Mouse (Mus musculus) lung, adult 2 months (tissue): ENCODE measurements around the gene 1500009C09Rik. TPM values are rescaled to one million over a fixed set of nuclear protein-coding genes. Genes with fewer than 3 reads are reported as not detected.

Experiments used
- DNase-seq: peaks from one replicate; pipeline ENCODE4 v3.0.0; 2022
- H3K4me1 ChIP-seq: fragments of 200-500 bp; 2 replicates; pipeline ENCODE4 v1.6.1; 2011; ENCODE audit warnings: low read length; ENCODE audit not compliant: control insufficient read depth, insufficient read depth
- H3K4me3 ChIP-seq: fragments of 200-500 bp; replicated peaks from 2 replicates; pipeline ENCODE3; 2011; ENCODE audit warnings: low read depth, mild to moderate bottlenecking, control low read depth, low read length; ENCODE audit errors: extremely low read depth
- CTCF ChIP-seq: fragments of 200-500 bp; IDR thresholded peaks from 2 replicates; pipeline ENCODE4 v1.5.1; 2011; ENCODE audit warnings: mild to moderate bottlenecking, low read length, control low read depth; ENCODE audit not compliant: insufficient read depth
- POLR2A ChIP-seq: fragments of 200-500 bp; IDR thresholded peaks from 2 replicates; pipeline ENCODE4 v1.6.1; 2011; ENCODE audit warnings: low read depth, mild to moderate bottlenecking, control low read depth, low read length, borderline replicate concordance; ENCODE audit errors: extremely low read depth
- WGBS: fragments of 180-500 bp; shearing (Covaris S2); methylation state at CpG from one replicate; pipeline ENCODE4 v1.1.7; 2018; 5-methylcytosine and 5-hydroxymethylcytosine counted together
- polyA plus RNA-seq: library from polyadenylated mRNA; depleted of rRNA; stranded (reverse); fragments of >200 nt; gene quantifications from 2 replicates; pipeline ENCODE4 v1.2.3, GENCODE M21; 2012

The 1500009C09Rik gene
- polyA plus RNA-seq, 1 experiment = not detected

DNA sequence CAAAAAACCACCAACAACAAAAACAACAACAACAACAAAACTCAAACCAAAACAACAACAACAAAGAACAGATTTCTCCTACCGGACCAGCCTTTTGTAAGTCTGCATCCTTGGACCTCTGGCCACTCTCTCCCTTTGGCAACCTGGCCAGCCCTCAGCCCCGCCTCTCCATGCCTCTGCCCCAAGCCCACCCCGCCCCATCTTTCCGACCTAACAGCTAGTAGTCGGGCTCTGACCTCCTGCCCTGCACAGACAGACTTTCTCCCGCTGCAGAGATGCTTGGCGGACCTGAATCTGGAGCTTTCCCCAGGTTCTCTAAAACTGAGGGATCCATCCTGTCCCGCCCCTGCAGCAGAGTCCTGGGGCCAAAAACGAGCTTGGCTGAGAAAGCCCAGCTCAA is 34.2 kb upstream of the 1500009C09Rik start:
- 48% methylated on average over 9 of the region's 9 CpGs for WGBS
- Histone ChIP-seq H3K4me1 (no peaks in the 10 kb centered on the region), H3K4me3 (no peak overlapping the region)
- TF ChIP-seq POLR2A = no peak
- no peak for TF ChIP-seq CTCF
- DNase-seq = no peak

DNA sequence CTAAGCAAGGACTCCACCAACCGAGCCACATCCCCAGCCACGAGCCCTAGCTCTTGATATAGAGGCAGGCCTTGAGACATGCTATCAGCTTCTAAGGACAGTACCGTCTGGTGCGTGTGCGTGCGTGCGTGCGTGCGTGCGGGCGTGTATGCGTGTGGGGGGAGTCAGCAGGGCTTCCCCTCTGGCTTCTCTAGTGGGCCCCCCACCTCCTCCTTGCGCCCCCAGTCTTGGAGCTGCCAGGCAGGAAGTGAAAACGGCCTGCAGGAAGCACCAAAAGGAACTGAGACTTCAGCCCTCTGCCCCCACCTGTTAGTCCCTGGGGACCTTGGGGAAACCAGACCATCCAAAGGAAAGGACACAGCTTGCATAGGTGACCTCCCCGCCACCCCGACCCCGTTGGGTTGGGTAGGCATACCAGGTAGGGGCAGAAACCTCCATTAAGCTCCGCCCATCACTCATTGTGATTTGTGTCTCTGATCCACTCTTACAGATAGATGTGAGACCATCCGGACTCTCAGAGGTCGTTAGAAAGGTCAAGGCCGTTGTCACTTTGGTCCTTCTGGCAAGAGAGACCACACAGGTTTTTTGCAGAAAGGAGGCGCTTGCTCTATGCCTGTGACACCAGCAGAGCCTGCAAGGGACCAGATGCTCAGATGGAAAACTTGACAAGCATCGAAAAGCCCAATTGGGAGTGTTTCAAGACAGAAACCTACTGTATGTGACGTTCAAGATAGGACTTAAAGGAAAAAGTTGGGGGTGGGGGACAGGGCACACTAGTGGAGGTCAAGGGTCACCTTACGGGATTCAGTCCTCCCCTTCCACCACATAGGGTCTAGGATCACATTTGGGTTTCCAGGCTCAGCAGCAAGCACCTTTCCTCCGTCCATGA is 33.2 kb upstream of the 1500009C09Rik start:
- 60% methylated on average over 26 of the region's 26 CpGs for WGBS
- TF ChIP-seq POLR2A = no peak
- TF ChIP-seq CTCF = no peak
- DNase-seq = no peak
- no peaks in the 10 kb centered on the region for H3K4me1 ChIP-seq
- H3K4me3 ChIP-seq = no peak overlapping the region

DNA sequence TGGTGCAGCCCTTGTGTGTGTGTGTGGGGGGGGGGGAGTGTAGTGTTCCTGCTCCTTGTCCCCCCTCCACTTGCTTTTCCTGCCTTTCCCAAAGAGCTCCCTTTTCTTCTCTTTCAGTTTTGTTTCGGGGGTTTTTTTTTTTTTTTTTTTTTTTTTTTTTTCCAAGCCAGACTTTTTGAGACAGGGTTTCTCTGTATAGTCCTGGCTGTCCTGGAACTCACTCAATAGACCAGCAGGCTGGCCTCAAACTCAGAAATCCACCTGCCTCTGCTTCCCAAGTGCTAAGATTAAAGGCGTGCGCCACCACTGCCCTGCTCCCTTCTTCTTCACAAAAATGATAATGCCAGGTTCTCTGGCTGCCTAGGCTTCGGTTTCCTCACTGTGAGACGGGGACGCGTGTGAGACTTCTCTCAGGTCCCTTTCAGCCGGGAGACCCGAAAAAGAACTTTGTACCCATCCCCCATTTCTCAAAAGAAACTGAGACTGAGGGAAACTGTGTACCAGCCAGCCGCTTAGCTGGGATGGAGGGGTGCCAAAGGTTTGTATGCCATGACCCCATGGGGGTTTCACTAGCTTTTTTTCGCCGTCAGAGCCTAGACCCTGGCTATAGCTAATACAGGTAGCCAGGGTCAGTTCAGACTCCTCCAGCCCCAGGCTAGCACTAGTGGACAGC is 32.1 kb upstream of the 1500009C09Rik start:
- H3K4me1 ChIP-seq = no peaks in the 10 kb centered on the region
- WGBS = 72% methylated on average over 11 of the region's 12 CpGs

DNA sequence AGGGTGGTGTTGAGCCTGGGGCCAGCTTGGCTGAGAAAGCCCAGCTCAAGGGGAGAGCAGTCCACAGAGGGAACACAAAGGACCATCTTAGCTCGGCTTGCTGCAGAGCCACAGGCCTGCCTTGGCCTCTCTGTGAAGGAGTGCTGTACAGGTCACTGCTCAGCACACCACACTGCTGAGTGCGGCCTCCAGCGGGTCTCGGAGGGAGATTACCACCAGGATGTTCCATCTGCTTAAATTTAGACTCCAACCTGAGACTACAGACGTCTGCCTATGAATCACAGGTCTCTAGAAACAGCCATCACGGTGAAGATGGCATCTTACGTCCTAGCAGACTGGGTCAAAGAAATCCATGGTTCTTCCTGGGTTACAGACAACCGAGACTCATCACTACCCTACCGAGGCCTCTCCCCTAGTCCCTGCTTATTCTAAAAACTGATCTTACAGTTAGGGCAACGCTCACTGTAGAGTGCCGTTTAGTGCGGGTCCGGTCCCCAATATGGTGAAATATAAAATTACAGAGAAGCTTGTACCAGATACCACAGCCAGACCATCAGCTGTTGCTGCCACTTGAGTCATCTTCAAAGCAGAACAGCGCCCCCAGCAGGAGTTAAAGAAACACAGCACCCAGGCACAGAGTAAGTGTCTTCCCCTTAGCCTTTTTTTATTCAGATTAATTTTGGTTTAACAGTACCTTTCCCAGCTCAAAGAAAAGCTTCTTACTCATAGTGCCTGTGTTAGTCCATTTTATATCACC is 30.9 kb upstream of the 1500009C09Rik start:
- Histone ChIP-seq H3K4me1 (no peaks in the 10 kb centered on the region), H3K4me3 (no peak overlapping the region)
- WGBS = 72% methylated on average over 14 of the region's 14 CpGs
- TF ChIP-seq POLR2A (no peak), CTCF (no peak)
- DNase-seq = no peak

More for the DNA sequence above, 32.1 kb upstream of the 1500009C09Rik start:
- no peak for TF ChIP-seq POLR2A
- TF ChIP-seq CTCF = no peak
- DNase-seq = no peak
- H3K4me3 ChIP-seq = no peak overlapping the region

DNA sequence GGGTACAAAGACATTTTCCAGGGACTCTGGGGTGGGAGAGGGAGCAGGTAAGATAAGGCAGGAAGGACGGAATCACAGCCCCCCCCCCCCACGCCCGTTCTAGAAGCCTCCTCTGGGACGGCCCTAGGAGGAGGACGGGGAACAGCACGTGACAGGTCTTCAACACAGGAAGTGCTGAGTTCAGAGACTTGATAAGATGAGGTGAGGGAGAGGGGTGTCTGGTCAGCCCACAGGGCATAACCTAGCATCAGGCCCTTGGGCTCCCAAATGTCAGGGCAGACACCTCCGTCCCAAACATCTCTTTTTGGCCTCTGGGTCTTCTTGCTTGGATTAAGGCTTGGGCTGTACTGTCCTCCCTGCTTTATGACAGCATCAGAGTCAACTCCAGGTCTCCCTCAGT is 28.9 kb upstream of the 1500009C09Rik start:
- Histone ChIP-seq H3K4me1 (no peaks in the 10 kb centered on the region), H3K4me3 (no peak overlapping the region)
- DNase-seq = no peak
- TF ChIP-seq CTCF (no peak), POLR2A (no peak)
- WGBS = 15% methylated on average over 7 of the region's 7 CpGs

DNA sequence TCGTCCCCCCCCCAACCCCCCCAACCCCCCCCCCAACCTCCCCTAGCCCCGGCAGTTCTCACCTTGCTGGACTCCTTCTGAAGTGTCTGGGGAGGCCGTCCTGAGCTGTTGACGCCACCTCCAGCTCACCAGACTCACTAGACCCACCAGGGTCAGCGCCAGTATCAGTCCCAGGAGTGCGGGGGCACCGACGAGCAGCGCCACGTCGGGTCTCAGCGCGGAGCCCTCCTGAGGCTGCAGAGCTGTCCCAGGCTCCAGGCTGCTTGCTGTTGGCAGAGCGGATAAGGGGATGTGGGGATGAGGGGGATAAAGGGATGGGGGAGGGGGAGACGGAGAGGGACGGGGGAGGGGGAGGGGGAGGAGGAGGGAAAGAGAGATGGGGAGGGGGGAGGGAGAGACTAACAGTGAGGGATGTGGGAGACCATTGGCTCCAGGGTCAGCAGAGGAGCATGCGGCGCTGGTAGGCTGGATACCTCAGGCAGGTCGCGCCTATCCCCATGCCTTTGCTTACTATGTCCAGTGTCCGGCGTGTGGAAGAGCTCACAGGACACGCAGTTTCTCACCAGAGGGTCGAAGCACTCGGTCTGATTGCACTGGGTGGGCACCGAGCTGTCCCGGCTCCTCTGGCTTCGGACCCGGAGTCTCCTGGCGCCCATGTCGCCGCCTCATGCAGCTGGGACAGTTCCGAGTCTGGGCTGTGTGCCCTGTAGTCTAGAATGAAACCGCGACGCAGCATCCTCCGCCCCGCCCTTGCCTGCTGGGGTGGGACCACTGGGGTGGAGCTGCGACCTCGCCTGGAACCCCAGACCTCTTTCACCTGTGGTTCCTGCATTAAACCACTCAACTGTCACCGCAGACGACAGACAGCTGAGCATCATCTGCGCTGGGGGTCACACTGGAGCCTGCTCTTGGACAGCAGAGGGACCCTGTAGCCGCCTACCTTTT is 28.3 kb upstream of the 1500009C09Rik start, which contains the start of gene Tnfrsf13c:
TSS of gene Tnfrsf13c (minus strand) at position 713 of the 945 bp plus-strand sequence.
- no peaks in the 10 kb centered on the region for H3K4me1 ChIP-seq
- no peak for DNase-seq
- peak within 1 kb of the TSS; percentile 51 for H3K4me3 ChIP-seq
- 1% methylated on average over 42 of the region's 44 CpGs for WGBS
- TF ChIP-seq CTCF = no peak

DNA sequence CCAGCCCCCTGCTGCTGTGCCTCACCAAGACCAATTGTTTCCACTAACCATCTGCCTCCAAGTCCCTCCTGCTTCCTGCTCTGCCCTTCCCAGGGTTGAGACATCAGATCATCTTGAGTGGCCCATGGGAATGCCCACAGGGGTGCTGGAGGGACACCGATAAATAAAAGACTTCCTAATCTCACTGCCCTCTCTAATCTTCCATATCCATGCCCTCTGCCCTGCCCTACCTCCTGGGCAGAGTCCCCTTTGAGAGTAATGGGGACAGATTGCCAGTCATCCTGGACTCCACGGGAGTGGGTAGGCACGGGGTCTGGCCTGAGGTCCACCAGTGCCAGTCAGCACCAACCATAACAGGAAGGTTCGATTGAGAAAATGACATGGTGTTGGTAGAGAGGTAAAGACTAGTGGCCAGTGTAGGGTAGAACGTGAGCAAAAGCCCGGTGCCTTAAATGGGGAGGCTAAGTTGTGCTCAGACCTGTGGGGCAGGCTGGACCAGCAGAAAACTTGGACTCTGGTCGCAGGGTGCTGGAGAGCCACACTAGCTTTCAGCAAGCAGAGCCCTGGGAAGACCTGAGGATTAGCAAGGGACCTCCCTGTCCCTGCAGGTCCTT is 27.5 kb upstream of the 1500009C09Rik start:
- WGBS = 32% methylated on average over 7 of the region's 7 CpGs
- no peak for TF ChIP-seq CTCF
- TF ChIP-seq POLR2A = no peak
- Histone ChIP-seq H3K4me3 (no peak overlapping the region), H3K4me1 (no peaks in the 10 kb centered on the region)
- no peak for DNase-seq

DNA sequence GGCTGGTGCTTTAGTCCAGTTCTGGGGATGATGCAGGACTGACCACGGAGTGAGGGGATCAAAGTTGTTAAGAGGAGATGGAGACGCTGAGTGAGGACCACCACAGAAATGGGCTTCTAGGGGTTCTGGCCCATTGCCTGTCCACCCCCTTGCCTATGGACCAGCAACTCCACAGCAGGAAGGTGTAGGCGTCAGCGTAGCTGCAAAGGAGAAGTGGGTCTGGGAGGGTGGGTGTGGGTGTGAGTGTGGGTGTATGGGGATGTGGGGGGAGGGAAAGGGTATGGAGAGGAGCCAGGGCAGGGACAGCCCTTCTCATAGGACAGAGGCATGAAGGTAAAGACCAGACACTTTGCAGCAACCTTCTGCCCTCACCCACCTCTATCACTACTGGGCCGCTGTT is 26.4 kb upstream of the 1500009C09Rik start:
- DNase-seq = no peak
- TF ChIP-seq CTCF (no peak), POLR2A (no peak)
- WGBS = 81% methylated on average over 5 of the region's 5 CpGs
- H3K4me1 ChIP-seq = no peaks in the 10 kb centered on the region
- no peak overlapping the region for H3K4me3 ChIP-seq

DNA sequence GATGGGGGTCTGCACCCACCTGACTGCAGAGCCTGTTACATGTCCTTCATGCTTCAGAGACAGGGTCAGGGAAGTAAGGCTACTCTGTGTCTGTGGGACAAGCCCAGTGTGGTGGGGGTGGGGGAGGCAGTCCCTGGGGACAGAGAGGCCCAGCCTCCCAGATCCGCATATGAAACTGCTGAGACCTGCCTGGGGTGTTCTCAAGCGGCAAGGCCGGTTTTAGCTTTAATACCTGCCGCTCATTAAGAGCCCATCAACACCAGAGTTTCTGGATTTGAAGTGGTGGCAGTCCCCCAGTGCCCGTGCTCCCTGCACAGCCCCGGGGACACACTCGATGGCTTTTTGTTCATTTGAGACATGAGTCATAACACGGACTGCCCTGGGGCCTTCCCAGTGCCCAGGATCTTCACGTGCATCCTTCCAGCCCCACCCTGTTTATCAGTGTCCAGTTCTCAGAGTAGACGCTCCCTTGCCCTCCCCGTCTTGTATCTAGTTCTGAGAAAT is 22.6 kb upstream of the 1500009C09Rik start:
- no peak overlapping the region for H3K4me3 ChIP-seq
- DNase-seq = no peak
- 45% methylated on average over 11 of the region's 11 CpGs for WGBS
- TF ChIP-seq POLR2A (no peak), CTCF (no peak)
- no peaks in the 10 kb centered on the region for H3K4me1 ChIP-seq
